Mouse (Mus musculus) testis, adult 2 months (tissue): ENCODE measurements around the gene Dus2.

ENCODE experiments used
- CTCF ChIP-seq: fragments of 200-500 bp; IDR thresholded peaks from 2 replicates; pipeline ENCODE4 v1.5.1; 2012; ENCODE audit warnings: low read depth, mild to moderate bottlenecking, inconsistent platforms, low read length, moderate library complexity; ENCODE audit not compliant: control insufficient read depth, insufficient read depth, insufficient replicate concordance
- POLR2A ChIP-seq: fragments of 200-500 bp; IDR thresholded peaks from 2 replicates; pipeline ENCODE4 v1.6.1; 2012; ENCODE audit warnings: low read depth, mild to moderate bottlenecking, inconsistent platforms, low read length, moderate library complexity; ENCODE audit not compliant: control insufficient read depth

DNA sequence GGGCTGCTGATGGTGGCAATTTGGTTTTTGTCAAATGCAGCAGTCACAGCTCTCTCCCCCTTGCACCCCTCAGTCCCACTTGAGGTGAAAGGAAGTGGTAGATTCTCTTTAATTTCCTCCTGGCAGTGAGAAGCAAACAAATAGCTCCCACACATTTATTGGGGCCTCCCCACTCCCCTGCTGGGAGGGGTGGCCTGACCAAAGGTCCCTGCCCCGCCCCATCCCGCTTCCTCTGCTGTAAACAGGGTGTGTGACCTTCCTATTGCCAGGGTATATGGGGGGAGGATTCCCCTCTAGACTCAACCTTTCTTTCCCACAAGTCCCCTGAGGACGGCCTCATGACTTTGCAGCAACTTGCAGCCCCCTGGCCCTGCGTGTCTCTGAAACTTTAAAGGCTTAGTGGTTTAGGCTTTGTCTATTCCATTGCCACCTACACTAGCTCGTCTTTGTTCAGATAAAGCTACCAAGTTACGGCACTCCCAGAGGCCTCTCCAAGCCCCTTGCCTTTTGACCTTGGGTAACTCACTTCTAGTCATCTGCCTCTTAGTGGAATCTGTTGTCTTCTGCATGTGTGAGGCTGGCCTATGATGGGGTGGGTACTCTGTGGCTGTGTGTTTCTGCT is 63.2 kb downstream of the Dus2 start:
- TF ChIP-seq CTCF (no peak), POLR2A (no peak)
